Mouse (Mus musculus) lung, postnatal 0 days (tissue): Measurements from ENCODE around the gene Zfp961.

ENCODE experiments used
- CTCF ChIP-seq: IDR thresholded peaks from 2 replicates; pipeline ENCODE4 v1.5.1; 2016; ENCODE audit warnings: antibody characterized with exemption, mild to moderate bottlenecking
- EP300 ChIP-seq: IDR thresholded peaks from 2 replicates; pipeline ENCODE4 v1.6.1; 2016; ENCODE audit warnings: antibody characterized with exemption, mild to moderate bottlenecking, control low read depth

- no peak for TF ChIP-seq EP300
- TF ChIP-seq CTCF: no peak
Measured at GRCm38 (mm10) chr8:71925791-71926190, 25.0 kb upstream of the Zfp961 start.
